Mouse (Mus musculus) small intestine, adult 2 months (tissue): ENCODE results near the gene Olfr926.

ENCODE experiments used
- CTCF ChIP-seq: fragments of 200-500 bp; IDR thresholded peaks from 2 replicates; pipeline ENCODE4 v1.5.1; 2012; ENCODE audit warnings: low read depth, mild to moderate bottlenecking, control low read depth, inconsistent platforms, low read length, moderate library complexity, mixed read lengths; ENCODE audit not compliant: insufficient replicate concordance, insufficient read length; ENCODE audit errors: extremely low read depth
- POLR2A ChIP-seq: fragments of 200-500 bp; IDR thresholded peaks from 2 replicates; pipeline ENCODE4 v1.6.1; 2012; ENCODE audit warnings: low read depth, mild to moderate bottlenecking, control low read depth, inconsistent platforms, low read length, moderate library complexity

- no peak for TF ChIP-seq POLR2A
- no peak for TF ChIP-seq CTCF
Measured at GRCm38 (mm10) chr9:38844149-38844548, 32.8 kb upstream of the Olfr926 start, which contains the start of gene Olfr924.
